Mouse (Mus musculus): Measurements from ENCODE around the gene Opn3. TPM values are rescaled to one million over a fixed set of nuclear protein-coding genes. Genes with fewer than 3 reads are reported as not detected.

The Opn3 gene
- polyA plus RNA-seq (2015; fragmentation: Nextera tagmentation; extraction: Ambion mirVana), result 2.8 and 2.9 TPM in 2 replicates

GRCm38 (mm10) chr1:175692246-175692996, at the start of gene Opn3, which contains the start of gene Chml:
Opn3 (minus strand) TSS chr1:175692776.
Chml (minus strand) TSS chr1:175692901.

DNA sequence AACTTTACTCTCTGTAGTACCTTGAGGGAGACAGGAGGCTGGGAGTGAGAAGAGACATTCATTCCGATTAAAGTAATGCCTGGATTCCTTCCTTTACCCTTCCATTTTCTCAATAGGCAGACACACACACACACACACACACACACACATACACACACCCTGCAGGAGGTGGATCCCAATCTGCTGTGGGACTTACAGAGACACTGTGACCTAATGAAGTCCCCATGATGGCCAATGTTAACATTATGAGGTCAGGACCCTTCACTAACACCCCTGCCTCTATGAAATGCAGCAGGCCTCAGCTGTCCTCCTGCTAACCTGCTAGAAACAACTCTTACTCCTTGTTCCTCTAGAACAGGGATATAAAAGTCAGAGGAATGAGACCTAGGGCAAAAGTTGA, 5.7 kb upstream of the Opn3 start, which contains the start of gene Wdr64:
Wdr64 (plus strand) TSS at position 301 of the 400 bp plus-strand sequence.

DNA sequence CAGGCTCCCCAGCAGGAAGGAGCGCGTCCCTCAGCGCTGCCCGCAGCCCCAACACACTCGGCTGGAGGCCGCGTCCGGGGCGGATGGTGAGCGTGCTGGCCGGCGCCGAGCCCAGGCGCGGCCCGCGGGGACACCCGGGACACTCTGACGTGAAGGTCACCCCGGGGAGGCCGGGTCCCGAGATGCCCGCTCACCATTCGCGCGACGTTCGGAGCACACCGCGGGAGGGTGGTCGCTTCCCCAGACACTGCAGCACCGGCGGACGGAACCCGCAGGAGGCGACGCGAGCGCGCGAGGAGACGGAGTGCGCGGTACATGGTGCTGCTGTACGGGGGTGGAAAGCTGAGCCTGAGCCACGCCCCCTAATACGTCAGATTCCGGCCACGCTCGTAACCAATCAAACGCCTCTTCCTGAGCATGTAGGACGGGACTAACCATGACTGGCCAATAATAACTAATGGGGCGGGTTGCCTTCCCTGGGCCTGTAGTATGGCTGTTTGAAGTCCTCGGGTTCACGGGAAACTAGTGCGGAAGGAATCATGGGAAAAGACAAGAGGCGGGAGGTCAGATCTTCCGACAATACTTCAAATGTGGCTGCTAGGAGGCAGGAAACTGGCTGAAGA, 67.2 kb downstream of the Opn3 start, which contains the start of gene Fh1:
Fh1 (minus strand) TSS at position 379 of the 623 bp plus-strand sequence.

DNA sequence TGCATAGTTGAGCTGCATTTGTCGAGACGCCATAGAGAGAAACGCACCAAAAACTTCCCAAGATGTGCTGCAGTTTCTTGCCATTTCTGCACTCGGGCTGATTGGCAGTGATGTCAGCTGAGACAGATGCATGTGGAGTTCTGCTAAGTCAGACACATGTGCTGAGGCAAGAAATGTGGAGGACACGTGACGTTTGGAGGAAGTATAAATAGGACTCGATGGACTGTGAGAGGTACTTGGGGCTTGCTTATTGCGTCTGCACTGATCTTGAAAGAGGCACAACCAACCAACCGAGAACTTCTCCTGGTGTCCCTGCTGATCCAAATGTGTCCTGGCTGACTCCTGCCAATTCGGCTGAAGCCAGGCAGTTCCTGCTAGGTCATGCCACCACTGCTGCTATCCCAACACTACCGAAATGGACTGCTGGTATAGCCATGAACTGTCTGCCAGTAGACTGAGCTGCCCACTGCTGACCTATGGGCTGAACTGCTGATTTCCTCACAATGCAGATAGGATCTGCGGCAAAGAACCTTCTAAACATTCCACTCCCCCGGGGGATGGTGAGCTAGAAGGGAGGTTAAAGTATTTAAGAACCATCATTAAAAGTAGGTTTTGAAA, 72.7 kb downstream of the Opn3 start, which contains the start of gene Kmo:
Kmo (plus strand) TSS at position 568 of the 618 bp plus-strand sequence.

Other genes starting within 250 kb of the Opn3 start
- gene Rgs7, start 200.3 kb downstream of the Opn3 start, polyA plus RNA-seq (2015; fragmentation: Nextera tagmentation; extraction: Ambion mirVana), result 0.58 and 0.72 TPM in 2 replicates
- 0.06 and 0.18 TPM in 2 replicates for gene Kmo, start 72.4 kb downstream of the Opn3 start, polyA plus RNA-seq (2015; fragmentation: Nextera tagmentation; extraction: Ambion mirVana)
- gene Fh1, start 67.1 kb downstream of the Opn3 start, polyA plus RNA-seq (2015; fragmentation: Nextera tagmentation; extraction: Ambion mirVana), result 86.1 and 92.2 TPM in 2 replicates
- gene Chml, start 125 bp upstream of the Opn3 start, polyA plus RNA-seq (2015; fragmentation: Nextera tagmentation; extraction: Ambion mirVana), result 1.1 and 1.9 TPM in 2 replicates
- not detected in 2 replicates for gene Wdr64, start 5.8 kb upstream of the Opn3 start, polyA plus RNA-seq (2015; fragmentation: Nextera tagmentation; extraction: Ambion mirVana)
- gene Exo1, start 187.8 kb upstream of the Opn3 start, polyA plus RNA-seq (2015; fragmentation: Nextera tagmentation; extraction: Ambion mirVana), result 7.8 and 13.6 TPM in 2 replicates
- not detected in 2 replicates for gene Gm38100, start 227.6 kb upstream of the Opn3 start, polyA plus RNA-seq (2015; fragmentation: Nextera tagmentation; extraction: Ambion mirVana)